Mouse (Mus musculus): Measurements from ENCODE around the gene Ccdc113. TPM values are rescaled to one million over a fixed set of nuclear protein-coding genes. Genes with fewer than 3 reads are reported as not detected.

Gene Ccdc113
- polyA plus RNA-seq, 1 experiment from 2014 or later = 0.24 TPM

DNA sequence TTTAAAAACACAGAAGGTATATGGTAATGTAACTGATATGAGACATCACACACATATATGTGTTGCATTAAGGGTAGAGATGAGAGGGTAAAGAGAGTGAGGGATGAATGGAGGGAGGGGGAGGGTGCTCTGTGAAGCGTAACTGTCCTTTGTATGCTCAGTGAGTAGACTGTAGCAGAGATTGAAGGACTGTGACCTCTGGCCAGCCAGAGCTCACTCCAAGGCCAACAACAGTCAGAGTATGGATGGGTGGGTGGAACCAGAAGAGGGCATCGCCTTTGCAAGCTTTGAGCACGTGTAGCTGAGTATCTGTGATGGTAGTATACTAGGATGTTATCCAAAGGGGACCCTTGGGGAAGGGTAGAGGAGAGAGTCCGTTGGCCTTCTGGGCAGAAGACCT is 17.7 kb downstream of the Ccdc113 start:
- ATAC-seq (ENCODE audit: insufficient read depth) (no peak), DNase-seq (no peak)
- no peak overlapping the region for H3K4me2 ChIP-seq
- 67% methylated on average over 4 of the region's 4 CpGs for WGBS
- H3K4me1 ChIP-seq (ENCODE audit: insufficient read depth) = no peaks in the 10 kb centered on the region
- H3K27ac ChIP-seq (ENCODE audit: low read depth) = no peak overlapping the region
- no peaks in the 10 kb centered on the region for H3K36me3 ChIP-seq (ENCODE audit: insufficient read depth)
- H3K9ac ChIP-seq = no peak overlapping the region
- H3K27me3 ChIP-seq (ENCODE audit: insufficient read depth, low read length) = no peaks in the 10 kb centered on the region
- no peak for TF ChIP-seq CTCF (IDR thresholded peaks at IDR 0.05; ENCODE audit: low read depth)
- H3K4me3 ChIP-seq (ENCODE audit: low read depth, low read length) = no peak overlapping the region
- no peaks in the 10 kb centered on the region for H3K9me3 ChIP-seq (ENCODE audit: low read depth, low read length)

DNA sequence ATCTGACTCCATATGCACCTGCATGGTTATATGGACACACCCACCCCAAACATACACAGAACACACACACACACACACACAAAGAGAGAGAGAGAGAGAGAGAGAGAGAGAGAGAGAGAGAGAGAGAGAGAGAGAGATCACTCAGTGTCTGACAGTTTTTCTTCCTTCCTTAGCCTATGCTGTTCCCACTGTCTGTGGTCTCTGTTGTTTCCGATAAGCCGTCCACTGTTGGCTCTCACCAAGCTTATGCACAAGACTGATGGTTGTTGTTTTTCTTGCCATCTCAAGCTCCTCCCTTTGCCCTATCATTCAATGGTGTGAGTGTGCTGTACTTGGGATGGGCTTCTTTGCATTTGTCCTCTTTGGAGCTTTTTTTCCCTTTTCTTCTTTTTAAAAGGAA is 22.1 kb downstream of the Ccdc113 start:
- Histone ChIP-seq H3K9me3 (ENCODE audit: low read depth, low read length) (no peaks in the 10 kb centered on the region), H3K36me3 (ENCODE audit: insufficient read depth) (no peaks in the 10 kb centered on the region), H3K27me3 (ENCODE audit: insufficient read depth, low read length) (no peaks in the 10 kb centered on the region), H3K4me1 (ENCODE audit: insufficient read depth) (no peaks in the 10 kb centered on the region), H3K9ac (no peak overlapping the region), H3K4me3 (ENCODE audit: low read depth, low read length) (no peak overlapping the region), H3K27ac (ENCODE audit: low read depth) (no peak overlapping the region), H3K4me2 (no peak overlapping the region)
- ATAC-seq (ENCODE audit: insufficient read depth) = no peak
- WGBS = 83% methylated on average over 2 of the region's 2 CpGs
- no peak for TF ChIP-seq CTCF (IDR thresholded peaks at IDR 0.05; ENCODE audit: low read depth)
- DNase-seq = no peak

DNA sequence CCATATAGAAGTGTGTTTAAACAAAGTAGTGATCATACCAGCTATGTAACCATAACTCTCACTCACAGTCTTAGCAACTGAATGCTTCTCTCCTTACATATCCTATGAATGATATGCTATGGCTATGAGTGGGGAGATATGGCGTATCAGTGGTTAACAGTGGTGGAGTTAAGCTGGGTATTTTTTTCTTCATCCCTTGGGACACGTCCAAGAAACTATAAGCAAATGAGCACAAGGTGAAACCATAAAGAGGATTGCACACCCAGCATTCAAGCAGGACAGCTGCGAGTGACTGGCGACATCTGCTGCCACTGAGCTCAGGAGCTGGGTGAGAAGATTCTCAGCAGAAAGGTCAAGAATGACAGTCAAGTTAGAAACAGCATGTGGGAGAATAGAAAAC is 32.3 kb downstream of the Ccdc113 start:
- H3K36me3 ChIP-seq (ENCODE audit: insufficient read depth) = no peaks in the 10 kb centered on the region
- H3K4me3 ChIP-seq (ENCODE audit: low read depth, low read length) = no peak overlapping the region
- H3K9me3 ChIP-seq (ENCODE audit: low read depth, low read length) = peaks cover 4% of the 10 kb centered on the region; the same call in 1 of the 2 replicates
- peak overlapping the region; percentile 72 for H3K27ac ChIP-seq (ENCODE audit: low read depth)
- ATAC-seq (ENCODE audit: insufficient read depth) (peak; percentile 74), DNase-seq (peak; percentile 80)
- no peak overlapping the region for H3K9ac ChIP-seq
- H3K27me3 ChIP-seq (ENCODE audit: insufficient read depth, low read length) = no peaks in the 10 kb centered on the region
- H3K4me2 ChIP-seq = no peak overlapping the region; the same call in 1 of the 2 replicates
- WGBS = 40% methylated on average over 4 of the region's 4 CpGs
- H3K4me1 ChIP-seq (ENCODE audit: insufficient read depth) = no peaks in the 10 kb centered on the region
- TF ChIP-seq CTCF (IDR thresholded peaks at IDR 0.05; ENCODE audit: low read depth) = no peak

DNA sequence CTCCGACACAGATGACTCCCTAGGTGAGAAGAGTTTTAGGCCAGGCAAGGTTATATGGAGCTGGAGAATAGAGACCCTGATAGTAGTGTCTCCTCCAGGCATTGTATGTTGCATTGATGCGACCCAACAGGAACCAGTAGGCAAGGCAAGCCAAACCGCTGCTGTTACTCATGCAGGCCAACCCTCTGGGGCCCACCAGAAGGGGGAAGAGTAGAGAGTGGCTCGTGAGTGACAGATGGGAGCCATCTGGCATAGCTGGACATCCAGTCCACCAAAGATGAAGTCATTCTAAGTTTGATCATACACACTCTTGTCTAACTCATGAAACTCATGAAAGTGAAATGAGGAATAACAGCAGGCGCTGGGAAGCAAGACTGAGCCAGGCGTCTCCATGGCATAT is 32.9 kb downstream of the Ccdc113 start:
- no peaks in the 10 kb centered on the region for H3K36me3 ChIP-seq (ENCODE audit: insufficient read depth)
- no peaks in the 10 kb centered on the region for H3K4me1 ChIP-seq (ENCODE audit: insufficient read depth)
- H3K4me3 ChIP-seq (ENCODE audit: low read depth, low read length) = no peak overlapping the region
- peak overlapping the region; percentile 25 for H3K4me2 ChIP-seq
- H3K27me3 ChIP-seq (ENCODE audit: insufficient read depth, low read length) = no peaks in the 10 kb centered on the region
- WGBS = 51% methylated on average over 6 of the region's 6 CpGs
- TF ChIP-seq CTCF (IDR thresholded peaks at IDR 0.05; ENCODE audit: low read depth) = peak; percentile 32
- peak overlapping the region; percentile 72 for H3K27ac ChIP-seq (ENCODE audit: low read depth)
- peaks cover 4% of the 10 kb centered on the region; the same call in 1 of the 2 replicates for H3K9me3 ChIP-seq (ENCODE audit: low read depth, low read length)
- H3K9ac ChIP-seq = no peak overlapping the region
- DNase-seq = peak; percentile 85
- ATAC-seq (ENCODE audit: insufficient read depth) = peak; percentile 92

DNA sequence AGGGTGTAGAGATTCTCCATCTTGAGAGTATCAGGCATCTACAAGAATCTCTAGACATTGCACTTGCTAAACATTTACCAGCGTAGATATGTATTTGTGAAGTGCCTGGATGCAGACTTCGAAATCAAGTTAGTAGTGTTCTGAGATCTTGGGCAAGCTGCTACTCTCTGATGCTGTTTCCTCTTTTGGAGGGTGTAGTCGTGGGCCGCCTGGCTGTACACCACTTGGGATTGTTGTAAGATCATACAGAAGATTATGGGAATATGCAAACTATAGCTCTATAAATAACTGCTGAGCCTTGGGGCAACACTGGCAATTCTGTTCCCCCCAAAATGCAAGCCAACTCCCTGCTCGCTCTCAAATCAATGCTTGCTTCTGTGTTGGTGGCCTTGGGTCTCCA is 39.3 kb downstream of the Ccdc113 start:
- no peak for DNase-seq
- H3K4me1 ChIP-seq (ENCODE audit: insufficient read depth) = no peaks in the 10 kb centered on the region

DNA sequence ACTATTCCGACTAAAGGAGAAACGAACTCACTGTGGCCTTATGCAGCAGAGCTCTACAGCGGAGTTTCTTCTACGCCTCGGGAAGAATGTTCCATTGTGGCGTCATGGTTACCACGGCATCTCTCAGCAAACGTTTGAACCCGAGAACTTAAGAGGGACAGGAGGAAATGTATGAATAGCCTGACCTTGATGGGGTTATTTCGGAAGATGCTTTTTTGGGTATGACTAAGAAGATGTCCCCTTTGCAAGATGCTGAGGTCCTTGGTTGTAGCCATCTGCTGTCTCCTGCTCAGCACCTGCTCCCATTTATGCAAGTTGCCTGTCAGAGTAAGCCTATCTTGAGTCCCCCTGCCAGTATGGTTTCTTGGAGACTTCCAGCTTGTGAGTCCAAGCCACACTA is 42.4 kb downstream of the Ccdc113 start, which contains the start of gene Prss54:
Gene Prss54, minus strand, starts transcription at position 101 of the 400 bp plus-strand sequence.
- DNase-seq (no peak), ATAC-seq (ENCODE audit: insufficient read depth) (no peak)
- Histone ChIP-seq H3K4me1 (ENCODE audit: insufficient read depth) (no peaks in the 10 kb centered on the region), H3K9ac (no peak within 1 kb of the TSS), H3K9me3 (ENCODE audit: low read depth, low read length) (no peaks in the 10 kb centered on the region; the same call in 1 of the 2 replicates), H3K27ac (ENCODE audit: low read depth) (no peak within 1 kb of the TSS), H3K4me2 (no peak within 1 kb of the TSS), H3K27me3 (ENCODE audit: insufficient read depth, low read length) (no peaks in the 10 kb centered on the region), H3K4me3 (ENCODE audit: low read depth, low read length) (no peak within 1 kb of the TSS), H3K36me3 (ENCODE audit: insufficient read depth) (no peaks in the 10 kb centered on the region)
- TF ChIP-seq CTCF (IDR thresholded peaks at IDR 0.05; ENCODE audit: low read depth) = no peak
- WGBS = 80% methylated on average over 10 of the region's 10 CpGs

More for the DNA sequence above, 39.3 kb downstream of the Ccdc113 start:
- ATAC-seq (ENCODE audit: insufficient read depth) = no peak
- Histone ChIP-seq H3K36me3 (ENCODE audit: insufficient read depth) (no peaks in the 10 kb centered on the region), H3K4me2 (no peak overlapping the region), H3K9me3 (ENCODE audit: low read depth, low read length) (peaks cover 4% of the 10 kb centered on the region; the same call in 1 of the 2 replicates), H3K9ac (no peak overlapping the region), H3K27me3 (ENCODE audit: insufficient read depth, low read length) (no peaks in the 10 kb centered on the region), H3K27ac (ENCODE audit: low read depth) (no peak overlapping the region), H3K4me3 (ENCODE audit: low read depth, low read length) (no peak overlapping the region)
- TF ChIP-seq CTCF (IDR thresholded peaks at IDR 0.05; ENCODE audit: low read depth) = no peak
- WGBS = 89% methylated on average over 5 of the region's 5 CpGs

DNA sequence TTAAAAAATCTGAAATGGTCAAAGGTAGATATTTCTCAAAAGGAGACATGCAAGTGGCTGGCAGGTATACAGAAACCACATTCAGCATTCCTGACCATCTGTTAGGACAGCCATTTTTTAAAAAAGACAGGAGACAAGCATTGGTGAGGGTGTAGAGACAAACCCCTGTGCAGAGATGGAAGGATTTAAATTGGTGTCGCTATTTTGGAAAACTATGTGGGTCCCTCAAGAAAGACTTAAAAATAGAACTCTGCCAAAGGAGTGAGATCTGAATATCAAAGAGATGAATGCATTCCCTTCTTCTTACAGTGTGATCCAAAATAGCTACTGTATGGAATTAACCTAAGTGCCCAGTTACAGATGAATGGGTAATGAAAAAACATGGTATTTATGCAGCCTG is 53.5 kb downstream of the Ccdc113 start:
- 76% methylated on average over 1 of the region's 1 CpGs for WGBS
- Histone ChIP-seq H3K4me1 (ENCODE audit: insufficient read depth) (no peaks in the 10 kb centered on the region), H3K4me3 (ENCODE audit: low read depth, low read length) (no peak overlapping the region), H3K27ac (ENCODE audit: low read depth) (no peak overlapping the region), H3K36me3 (ENCODE audit: insufficient read depth) (no peaks in the 10 kb centered on the region), H3K9me3 (ENCODE audit: low read depth, low read length) (no peaks in the 10 kb centered on the region), H3K4me2 (no peak overlapping the region), H3K9ac (no peak overlapping the region), H3K27me3 (ENCODE audit: insufficient read depth, low read length) (no peaks in the 10 kb centered on the region)
- TF ChIP-seq CTCF (IDR thresholded peaks at IDR 0.05; ENCODE audit: low read depth) = no peak
- no peak for ATAC-seq (ENCODE audit: insufficient read depth)
- DNase-seq = no peak

DNA sequence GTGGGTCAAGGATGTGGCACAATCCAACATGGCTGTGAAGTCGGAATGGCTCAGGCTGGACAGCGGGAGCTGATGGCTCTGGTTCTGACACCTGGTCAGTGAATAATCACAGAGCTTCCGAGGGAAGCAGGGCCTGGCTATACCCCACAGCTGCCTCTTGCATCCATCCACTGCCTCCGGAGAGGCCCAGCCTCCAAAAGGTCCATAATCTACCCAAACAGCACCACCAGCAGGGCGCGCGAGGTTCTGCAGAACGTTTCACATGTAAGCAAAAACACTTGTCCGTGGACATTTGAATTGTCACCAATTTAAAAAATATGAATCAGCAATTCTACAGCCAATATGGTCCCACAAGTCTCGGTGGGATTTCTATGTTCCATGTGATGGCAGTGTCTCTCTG is 55.4 kb downstream of the Ccdc113 start:
- Histone ChIP-seq H3K4me1 (ENCODE audit: insufficient read depth) (no peaks in the 10 kb centered on the region), H3K27me3 (ENCODE audit: insufficient read depth, low read length) (no peaks in the 10 kb centered on the region), H3K27ac (ENCODE audit: low read depth) (no peak overlapping the region), H3K4me3 (ENCODE audit: low read depth, low read length) (no peak overlapping the region), H3K4me2 (no peak overlapping the region), H3K36me3 (ENCODE audit: insufficient read depth) (no peaks in the 10 kb centered on the region), H3K9me3 (ENCODE audit: low read depth, low read length) (no peaks in the 10 kb centered on the region), H3K9ac (no peak overlapping the region)
- 0 out of 2 replicates have a peak, but pooled peaks have one; percentile 21 for TF ChIP-seq CTCF (IDR thresholded peaks at IDR 0.05; ENCODE audit: low read depth)
- no peak for ATAC-seq (ENCODE audit: insufficient read depth)
- no peak for DNase-seq
- 58% methylated on average over 10 of the region's 10 CpGs for WGBS

All from lung, embryonic 14.5 days (tissue).